Mouse (Mus musculus) gastrocnemius, adult 2 months (tissue): ENCODE measurements around the gene 1700056E22Rik. TPM values are rescaled to one million over a fixed set of nuclear protein-coding genes. Genes with fewer than 3 reads are reported as not detected.

Experiments used
- DNase-seq: peaks from one replicate; pipeline ENCODE4 v3.0.0; 2022
- H3K27ac ChIP-seq: fragments of 200-600 bp; 2 replicates; pipeline ENCODE4 v1.8.1; 2022; ENCODE audit warnings: mild to moderate bottlenecking
- H3K4me3 ChIP-seq: fragments of 200-600 bp; 2 replicates; pipeline ENCODE4 v1.8.1; 2022; ENCODE audit warnings: mild to moderate bottlenecking, moderate library complexity
- CTCF ChIP-seq: fragments of 200-600 bp; IDR thresholded peaks from 2 replicates; pipeline ENCODE4 v1.8.1; 2022; ENCODE audit warnings: antibody characterized with exemption, mild to moderate bottlenecking, moderate library complexity
- intact Hi-C: fragments of 180-260 bp; cut with DNase I; formaldehyde crosslinking; loops from one replicate; pipeline ENCODE4 v1.15.1; 2025
- total RNA-seq, 2 experiments: library from RNA; stranded (reverse); gene quantifications; 2 replicates each; pipeline ENCODE4 v1.2.3; 2021

Gene 1700056E22Rik
- total RNA-seq, 2 experiments from 2014 or later = 0.18 to 0.42 TPM

DNA sequence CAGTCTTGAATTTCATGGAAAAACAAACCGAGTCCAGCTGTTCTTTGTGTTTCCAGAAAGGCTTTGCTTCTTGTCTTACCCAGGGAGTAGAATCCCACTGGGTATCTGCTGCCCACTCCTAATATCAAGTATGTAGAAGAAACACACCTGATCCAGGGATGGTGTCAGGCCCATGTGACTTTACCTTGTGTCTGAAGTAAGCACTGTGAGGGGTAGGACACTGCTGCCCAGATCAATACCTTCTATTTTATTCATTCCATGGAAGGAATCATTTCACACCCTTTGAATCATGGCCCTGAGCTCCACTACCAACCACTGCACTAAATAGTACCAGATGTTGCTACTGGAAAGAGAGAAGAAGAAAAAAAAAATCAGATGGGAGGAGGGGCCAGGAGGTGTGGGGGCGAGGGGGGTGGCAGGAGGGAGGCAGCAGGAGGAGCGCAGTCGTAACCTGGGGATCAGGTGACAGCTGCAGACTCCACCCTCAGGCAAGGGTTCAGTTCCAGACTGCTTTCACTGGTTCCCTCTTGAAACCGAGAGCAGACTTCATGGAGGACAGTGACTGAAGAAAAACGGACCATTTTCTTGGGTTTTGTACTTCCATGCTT lies 12.1 kb upstream of the 1700056E22Rik start:
- no peak for TF ChIP-seq CTCF
- Histone ChIP-seq H3K27ac (peak overlapping the region; percentile 65), H3K4me3 (no peak overlapping the region; the same call in 1 of the 2 replicates)
- intact Hi-C loops = no loop called here
- peak; percentile 36 for DNase-seq

DNA sequence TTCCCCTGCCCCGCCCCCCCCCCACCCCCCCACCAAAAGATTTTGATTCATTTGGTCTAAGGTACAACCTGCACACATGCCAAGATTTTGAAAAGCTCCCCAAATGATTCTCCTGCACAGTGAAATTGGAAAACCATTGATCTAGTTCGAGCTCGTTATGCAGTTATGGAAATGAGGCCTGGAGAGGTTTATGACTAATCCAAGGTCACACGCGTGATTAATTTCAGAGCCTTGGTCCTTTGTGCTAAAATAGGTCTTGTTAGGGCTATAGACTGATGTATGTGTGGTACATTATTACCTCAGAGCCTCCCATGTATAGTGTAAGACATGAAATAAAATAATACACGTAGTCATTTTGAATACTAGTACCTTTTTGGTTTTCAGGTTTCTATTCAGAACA lies 9.3 kb upstream of the 1700056E22Rik start:
- no peak for DNase-seq
- no peak for TF ChIP-seq CTCF
- H3K27ac ChIP-seq = peak overlapping the region; percentile 95
- intact Hi-C loops = loop anchor here (5.0 kb wide), 1 partner anchor 129 kb away; no protein-coding TSS in a partner anchor
- H3K4me3 ChIP-seq = peak overlapping the region; percentile 30; the same call in 1 of the 2 replicates

DNA sequence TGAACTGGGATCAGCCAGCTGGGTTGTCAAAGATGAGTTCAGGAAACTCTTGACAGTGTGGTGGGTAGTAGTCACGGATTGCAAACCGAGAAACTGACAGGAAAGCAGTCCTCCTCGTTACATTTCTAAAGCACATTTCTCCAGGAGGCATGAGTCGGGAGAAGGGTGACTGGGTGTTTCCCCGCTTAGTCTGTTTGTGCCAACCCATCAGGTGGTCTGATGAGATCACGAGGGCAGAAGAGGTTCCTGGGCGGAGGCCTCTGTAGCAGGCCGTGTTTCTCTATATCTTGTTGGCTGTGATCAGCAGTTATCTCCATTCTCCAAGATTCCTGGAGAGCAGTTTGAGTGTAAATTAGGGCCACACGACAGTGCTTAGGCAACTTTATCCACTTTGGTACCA lies 8.6 kb upstream of the 1700056E22Rik start:
- Histone ChIP-seq H3K27ac (peak overlapping the region; percentile 95), H3K4me3 (peak overlapping the region; percentile 82)
- DNase-seq = no peak
- intact Hi-C loops = loop anchor here (5.0 kb wide), 1 partner anchor 130 kb away; no protein-coding TSS in a partner anchor
- no peak for TF ChIP-seq CTCF

DNA sequence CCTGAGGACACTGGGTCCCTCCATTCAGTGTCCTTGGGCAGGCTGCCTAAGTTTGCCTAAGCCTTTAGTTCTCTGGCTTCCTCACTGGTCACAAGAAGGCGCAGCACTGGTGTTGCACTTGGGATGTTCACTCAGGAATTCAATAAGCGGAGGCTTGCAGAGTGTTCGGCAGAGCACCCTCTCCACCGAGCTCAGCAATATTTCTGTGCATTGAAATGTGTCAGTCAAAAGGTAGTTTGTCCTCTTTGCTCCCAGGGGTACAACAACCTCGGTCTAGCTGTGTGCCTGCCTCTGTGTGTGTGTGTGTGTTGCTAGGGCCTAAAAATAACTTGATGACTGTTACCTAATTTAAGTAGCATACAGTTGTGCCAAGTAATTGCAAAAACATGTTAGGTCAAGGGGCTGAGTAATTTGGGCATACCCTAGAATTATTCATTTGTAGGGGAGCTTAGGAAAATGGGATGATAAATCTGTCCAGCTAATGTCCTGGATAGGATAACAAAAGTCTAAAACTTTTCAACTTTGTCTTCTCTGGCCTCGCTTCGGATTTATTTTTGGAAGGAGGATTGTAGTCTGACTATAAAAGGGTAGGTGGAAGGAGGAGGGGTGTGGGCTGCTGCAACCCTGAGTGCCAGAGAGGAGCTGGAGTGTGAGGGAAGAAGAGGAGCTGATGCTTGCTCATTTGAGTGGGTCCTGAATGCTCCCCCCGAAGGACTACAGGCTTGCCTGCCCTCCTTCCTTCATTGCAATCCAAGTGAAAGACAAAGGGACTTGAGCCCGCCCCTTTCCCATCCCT lies 7.9 kb upstream of the 1700056E22Rik start:
- peak overlapping the region; percentile 95 for H3K27ac ChIP-seq
- intact Hi-C loops = loop anchor here (5.0 kb wide), 1 partner anchor 130 kb away; no protein-coding TSS in a partner anchor
- peak overlapping the region; percentile 82 for H3K4me3 ChIP-seq
- DNase-seq = peak; percentile 84
- no peak; the same call in 1 of the 2 replicates for TF ChIP-seq CTCF

DNA sequence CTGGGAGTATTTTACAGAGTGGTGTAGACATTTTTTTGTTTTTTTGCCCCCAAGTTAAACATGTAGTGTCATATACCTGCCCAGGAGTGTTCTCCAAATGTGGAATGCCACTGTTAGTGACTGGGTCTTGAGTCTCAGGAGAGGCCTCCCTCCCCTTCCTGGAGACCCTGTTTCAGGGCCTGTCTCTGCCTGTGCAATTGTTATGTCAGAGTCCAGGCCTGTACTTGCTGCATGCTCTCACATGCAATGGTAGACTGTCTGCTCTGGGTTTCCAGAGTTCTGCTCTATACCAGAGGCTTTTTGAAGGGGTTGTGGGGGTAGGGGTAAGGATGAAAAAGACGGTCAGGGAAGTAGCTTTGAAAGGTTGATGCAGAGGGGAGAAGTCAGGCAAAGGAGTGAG lies 6.8 kb upstream of the 1700056E22Rik start:
- Histone ChIP-seq H3K27ac (peak overlapping the region; percentile 95), H3K4me3 (peak overlapping the region; percentile 82)
- DNase-seq = no peak
- intact Hi-C loops = loop anchor here (5.0 kb wide), 1 partner anchor 131 kb away; no protein-coding TSS in a partner anchor
- no peak for TF ChIP-seq CTCF

DNA sequence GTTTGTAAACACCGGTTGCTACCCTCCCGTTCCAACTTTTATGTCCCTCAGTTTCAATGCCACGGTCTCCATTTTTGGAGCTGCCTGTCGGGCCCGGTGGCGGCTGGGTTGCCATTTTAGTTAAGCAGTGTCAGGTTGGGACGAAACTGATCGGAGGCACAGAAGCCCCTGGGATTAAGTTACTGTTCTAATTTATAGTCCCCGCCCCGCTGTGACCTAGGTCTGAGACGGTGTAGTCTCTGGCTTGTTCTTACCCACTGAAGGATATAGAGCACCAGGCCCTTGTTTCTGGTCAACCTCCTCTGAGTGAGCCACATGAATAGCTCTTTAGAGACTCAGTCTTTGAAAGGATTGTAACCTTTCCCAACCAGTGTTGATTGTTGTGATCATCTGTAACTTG lies 6.1 kb upstream of the 1700056E22Rik start:
- H3K27ac ChIP-seq = peak overlapping the region; percentile 95
- TF ChIP-seq CTCF = no peak
- intact Hi-C loops = loop anchor here (5.0 kb wide), 1 partner anchor 132 kb away; no protein-coding TSS in a partner anchor
- peak; percentile 86 for DNase-seq
- H3K4me3 ChIP-seq = peak overlapping the region; percentile 82

DNA sequence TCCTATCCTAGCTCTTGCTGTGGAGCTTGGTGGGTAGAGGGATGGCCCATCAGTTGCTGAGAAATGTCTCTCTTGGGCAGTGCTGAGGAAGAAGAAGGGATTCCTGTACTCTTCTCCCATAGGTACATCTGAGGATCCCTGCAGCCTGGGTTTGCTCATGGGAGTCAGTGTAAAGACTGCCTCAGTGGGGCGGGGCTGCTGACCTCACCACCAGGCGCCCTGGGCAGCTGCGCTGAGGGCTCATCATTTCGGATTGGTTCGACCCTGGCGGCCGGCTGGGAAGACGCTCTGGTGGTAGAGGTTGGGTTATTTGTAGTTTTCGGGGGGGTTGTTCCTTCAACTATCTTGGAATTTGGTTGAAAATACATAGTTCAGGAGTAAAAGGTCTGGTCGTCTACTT lies 5.2 kb upstream of the 1700056E22Rik start:
- Histone ChIP-seq H3K4me3 (peak overlapping the region; percentile 82), H3K27ac (peak overlapping the region; percentile 95)
- DNase-seq = peak; percentile 79
- no peak for TF ChIP-seq CTCF
- intact Hi-C loops = loop anchor here (1.0 kb wide), 1 partner anchor 108 kb away; no protein-coding TSS in a partner anchor

DNA sequence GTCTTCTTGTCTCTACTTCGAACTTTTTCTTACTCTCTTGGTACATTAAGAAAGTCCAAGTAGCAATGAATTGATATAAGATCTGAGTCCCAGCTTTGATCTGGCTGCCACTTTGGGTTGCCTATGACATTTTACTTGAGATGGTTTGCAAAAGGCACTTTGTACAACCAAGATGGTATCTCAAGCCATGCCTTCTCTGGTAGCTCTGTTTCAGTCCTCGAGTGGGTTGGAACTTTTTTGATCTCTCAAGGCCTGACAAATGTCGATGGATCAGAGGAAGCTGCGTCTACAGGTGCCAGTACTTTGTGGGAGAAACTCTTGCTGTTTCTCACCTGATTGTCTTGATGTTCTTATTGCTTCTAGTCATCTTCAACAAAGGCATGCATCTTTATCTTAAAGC lies 3.7 kb upstream of the 1700056E22Rik start:
- intact Hi-C loops = no loop called here

DNA sequence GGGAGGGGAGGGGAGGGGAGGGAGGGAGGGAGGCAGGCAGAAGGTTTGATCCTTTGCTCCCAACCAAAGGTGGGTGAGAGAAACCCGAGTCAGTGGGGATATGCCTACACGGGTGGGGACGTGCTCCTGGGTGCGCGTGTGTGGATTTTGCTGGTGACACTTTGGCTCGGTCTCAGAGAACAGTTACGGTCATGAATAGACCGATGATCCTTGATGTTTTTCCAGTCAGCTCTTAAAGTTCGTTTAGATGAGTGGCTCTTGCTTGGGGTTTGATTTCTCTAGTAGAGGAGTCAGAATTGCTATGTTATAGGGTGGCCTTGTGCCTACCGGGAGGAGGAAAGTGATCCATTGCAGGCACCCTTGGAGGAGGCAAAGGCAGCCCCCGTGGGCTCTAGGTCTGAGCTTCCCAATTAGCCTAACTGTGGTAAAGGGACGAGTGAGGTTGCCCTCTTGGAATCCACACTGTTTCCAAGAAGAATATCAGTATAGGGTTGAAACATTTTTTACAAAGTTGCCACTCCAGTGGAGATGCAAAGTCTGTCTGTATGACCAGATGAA lies 1.3 kb upstream of the 1700056E22Rik start:
- peak overlapping the region; percentile 97 for H3K27ac ChIP-seq
- DNase-seq = peak; percentile 38
- TF ChIP-seq CTCF = no peak
- intact Hi-C loops = loop anchor here (2.0 kb wide), 1 partner anchor 105 kb away; no protein-coding TSS in a partner anchor
- H3K4me3 ChIP-seq = peak overlapping the region; percentile 82

More for the DNA sequence above, 3.7 kb upstream of the 1700056E22Rik start:
- Histone ChIP-seq H3K4me3 (peak overlapping the region; percentile 82), H3K27ac (peak overlapping the region; percentile 97; the same call in 1 of the 2 replicates)
- no peak for DNase-seq
- TF ChIP-seq CTCF = no peak

DNA sequence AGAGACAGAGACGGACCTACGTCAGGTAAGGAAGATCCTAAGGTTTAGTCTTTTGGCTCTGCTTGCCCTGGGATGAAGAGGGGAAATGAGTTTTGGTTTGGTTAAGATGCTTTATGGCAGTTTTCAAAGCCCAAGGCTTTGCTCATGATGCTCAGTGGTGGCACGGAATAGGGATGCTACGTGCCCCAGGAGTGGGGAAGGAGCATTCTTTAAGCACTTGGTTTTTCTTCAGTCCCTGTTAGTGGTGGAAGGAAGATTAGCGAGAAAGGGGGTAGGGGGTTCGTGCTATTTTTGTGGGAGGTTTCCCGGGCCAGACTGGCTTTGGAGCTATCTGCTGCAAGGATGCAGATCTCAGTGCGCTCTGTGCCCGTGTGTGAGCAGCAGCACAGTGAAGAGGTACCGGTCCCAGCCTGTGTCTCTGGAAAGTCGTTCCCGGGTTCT lies 660 bp upstream of the 1700056E22Rik start:
- intact Hi-C loops = loop anchor here (2.0 to 5.0 kb wide), 4 partner anchors 104 to 227 kb away; no protein-coding TSS in a partner anchor
- peak; percentile 45 for DNase-seq
- H3K27ac ChIP-seq = peak overlapping the region; percentile 97
- H3K4me3 ChIP-seq = peak overlapping the region; percentile 82
- TF ChIP-seq CTCF = no peak

DNA sequence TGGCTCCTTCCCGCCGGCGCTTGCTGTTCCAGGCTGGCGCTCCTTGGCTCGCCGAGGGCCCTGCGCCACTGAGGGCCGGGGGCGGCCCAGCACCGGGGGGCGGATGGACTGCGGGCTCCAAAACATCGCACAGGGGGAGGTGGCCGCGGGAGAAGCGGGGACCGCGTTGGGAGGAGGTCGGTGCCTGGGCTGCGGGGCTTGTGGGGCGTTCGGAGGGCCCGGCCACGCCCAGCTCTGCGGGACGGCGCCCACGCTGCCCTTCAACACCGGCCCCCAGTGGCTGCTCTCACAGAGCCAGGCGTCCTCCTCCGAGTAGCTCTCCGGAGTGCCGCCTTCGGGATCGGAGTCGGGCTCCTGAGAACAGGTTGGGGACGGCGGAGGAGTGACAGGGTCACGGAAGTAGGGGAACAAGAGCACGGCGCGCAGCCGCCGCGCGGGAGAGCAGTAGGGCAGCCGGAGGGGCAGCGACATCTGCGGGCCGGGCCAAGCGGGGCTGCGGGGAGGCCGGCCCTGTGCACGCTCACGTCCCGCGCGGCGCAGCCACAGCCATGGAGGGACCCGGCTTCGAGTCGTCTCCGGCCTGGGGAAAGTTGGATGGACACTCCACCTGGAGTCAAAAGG lies 601 bp downstream of the 1700056E22Rik start:
- peak; percentile 87 for DNase-seq
- Histone ChIP-seq H3K4me3 (peak overlapping the region; percentile 82), H3K27ac (peak overlapping the region; percentile 97)
- intact Hi-C loops = loop anchor here (2.0 to 5.0 kb wide), 4 partner anchors 103 to 226 kb away; no protein-coding TSS in a partner anchor
- peak; percentile 71 for TF ChIP-seq CTCF

DNA sequence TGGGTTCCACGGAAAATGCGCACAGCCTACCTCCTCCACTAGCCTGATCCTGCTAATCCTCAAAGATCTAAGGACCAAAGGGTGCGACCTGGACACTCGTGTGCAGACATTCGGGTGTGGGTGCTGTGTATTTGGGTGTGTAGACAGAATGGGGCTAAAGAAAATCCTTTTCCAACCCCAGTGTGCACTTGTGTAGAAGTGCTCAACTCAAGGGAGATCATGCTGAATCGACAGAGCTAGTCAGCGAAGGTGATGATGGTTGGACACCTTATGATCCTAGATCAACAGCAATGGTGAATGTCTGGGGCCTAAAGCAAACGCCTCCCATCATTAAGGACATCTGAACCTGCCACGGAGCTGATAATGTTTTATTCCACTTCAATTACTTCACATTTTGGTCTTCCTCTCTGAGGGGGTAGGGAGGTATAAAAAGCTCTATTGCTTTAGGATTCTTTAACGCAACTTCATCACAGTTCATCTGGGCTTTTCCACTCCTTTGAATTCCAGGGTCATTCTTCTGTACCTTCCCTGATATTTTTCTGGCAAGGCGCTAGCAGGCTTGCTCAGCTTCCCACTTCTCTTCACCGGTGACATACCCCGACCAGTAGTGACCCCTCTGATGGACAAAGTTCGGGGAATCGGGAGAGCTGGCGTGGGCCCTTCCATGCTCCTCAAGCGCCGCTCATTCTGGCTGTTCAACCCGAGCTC lies 1.3 kb downstream of the 1700056E22Rik start:
- H3K4me3 ChIP-seq = peak overlapping the region; percentile 82
- H3K27ac ChIP-seq = peak overlapping the region; percentile 97
- no peak for TF ChIP-seq CTCF
- DNase-seq = no peak
- intact Hi-C loops = loop anchor here (5.0 kb wide), 3 partner anchors 154 to 226 kb away; no protein-coding TSS in a partner anchor
